Mouse (Mus musculus) Patski (cell line): Measurements from ENCODE around the gene Pop5. TPM values are rescaled to one million over a fixed set of nuclear protein-coding genes. Genes with fewer than 3 reads are reported as not detected.
A peak's percentile ranks its signal among the peaks of the same experiment; 100 is the strongest.

Source experiments
- ATAC-seq: fragments of 100-300 bp; one replicate; pipeline ENCODE4 v1.8.0; 2021
- CTCF ChIA-PET: fragments of 350-600 bp; sonication (Branson Sonifier 250); formaldehyde crosslinking; loops from one replicate; lab custom pipeline; 2022; ENCODE audit warnings: inconsistent platforms; lab: Charles Lee
- POLR2A ChIA-PET: fragments of 350-600 bp; sonication (Branson Sonifier 250); formaldehyde crosslinking; loops from one replicate; lab custom pipeline; 2022; ENCODE audit warnings: antibody characterized with exemption, inconsistent platforms; lab: Charles Lee
- DNase-seq: peaks from one replicate; pipeline ENCODE4 v3.0.0-alpha.2; 2011; ENCODE audit warnings: low read depth, low spot score
- H3K27me3 ChIP-seq: fragments of 371-371 bp; one replicate; pipeline ENCODE4 v1.5.1; 2021
- CTCF ChIP-seq: fragments of 100-300 bp; IDR thresholded peaks from one replicate; pipeline ENCODE4 v1.5.1; 2021
- in situ Hi-C: fragments of 300-500 bp; cut with MboI; formaldehyde crosslinking; loops from 3 replicates; pipeline ENCODE4 v1.11.1; 2018; ENCODE audit warnings: low pct_unique_long_range_greater_than_20kb, mixed read lengths
- polyA plus RNA-seq: library from polyadenylated mRNA; unstranded; gene quantifications from one replicate; pipeline ENCODE4 v1.2.3, GENCODE M21; 2021

The Pop5 gene
- polyA plus RNA-seq, 1 experiment from 2014 or later: 123 TPM

- ChIA-PET CTCF (interaction anchor here (1.5 kb wide), 1 partner anchor 12 kb away, joined by 4 read pairs; no protein-coding TSS in a partner anchor), POLR2A (no interaction called here)
- no peaks in the 10 kb centered on the region for H3K27me3 ChIP-seq
- no peak for TF ChIP-seq CTCF
- ATAC-seq: no peak
- in situ Hi-C loops: no loop called here
- no peak for DNase-seq
These were observed 25.5 kb downstream of the Pop5 start for GRCm38 (mm10) chr5:115261141-115261540.

GRCm38 (mm10) chr5:115261880-115262279 is 26.2 kb downstream of the Pop5 start:
- POLR2A ChIA-PET: no interaction called here
- ATAC-seq (no peak), DNase-seq (no peak)
- CTCF ChIA-PET: no interaction called here
- TF ChIP-seq CTCF: no peak
- in situ Hi-C loops: no loop called here
- no peaks in the 10 kb centered on the region for H3K27me3 ChIP-seq

GRCm38 (mm10) chr5:115262502-115263291 is 27.1 kb downstream of the Pop5 start:
- in situ Hi-C loops: no loop called here

GRCm38 (mm10) chr5:115266340-115266739 is 30.7 kb downstream of the Pop5 start:
- ChIA-PET CTCF (interaction anchor here (1.0 to 2.1 kb wide), 6 partner anchors 8 to 106 kb away, joined by 3 to 5 read pairs (median 4); no protein-coding TSS in a partner anchor), POLR2A (interaction anchor here (0.6 to 1.2 kb wide), 3 partner anchors 8 to 74 kb away, joined by 3 to 4 read pairs (median 3); no protein-coding TSS in a partner anchor)
- no peak for DNase-seq
- TF ChIP-seq CTCF: no peak
- no peak for ATAC-seq
- in situ Hi-C loops: no loop called here
- H3K27me3 ChIP-seq: no peaks in the 10 kb centered on the region

More at GRCm38 (mm10) chr5:115262502-115263291, 27.1 kb downstream of the Pop5 start:
- ChIA-PET CTCF (no interaction called here), POLR2A (no interaction called here)
- ATAC-seq: no peak
- H3K27me3 ChIP-seq: no peaks in the 10 kb centered on the region
- no peak for DNase-seq
- TF ChIP-seq CTCF: no peak

GRCm38 (mm10) chr5:115266787-115267468 is 31.3 kb downstream of the Pop5 start:
- TF ChIP-seq CTCF: no peak
- ATAC-seq (no peak), DNase-seq (no peak)
- H3K27me3 ChIP-seq: no peaks in the 10 kb centered on the region
- ChIA-PET CTCF (interaction anchor here (1.2 to 1.9 kb wide), 4 partner anchors 9 to 107 kb away, joined by 3 to 5 read pairs (median 4); no protein-coding TSS in a partner anchor), POLR2A (interaction anchor here (0.7 to 1.2 kb wide), 3 partner anchors 9 to 74 kb away, joined by 3 to 7 read pairs (median 4); partner anchors contain the start of genes Gatc and Triap1)
- in situ Hi-C loops: no loop called here

GRCm38 (mm10) chr5:115267469-115268045 is 31.9 kb downstream of the Pop5 start:
- POLR2A ChIA-PET: interaction anchor here (0.6 to 1.1 kb wide), 2 partner anchors 73 to 76 kb away, joined by 3 to 7 read pairs; partner anchors contain the start of genes Gatc and Triap1
- TF ChIP-seq CTCF: no peak
- ATAC-seq: no peak
- DNase-seq: no peak
- no peaks in the 10 kb centered on the region for H3K27me3 ChIP-seq
- CTCF ChIA-PET: interaction anchor here (1.2 to 1.3 kb wide), 3 partner anchors 10 to 107 kb away, joined by 3 to 4 read pairs (median 3); no protein-coding TSS in a partner anchor
- in situ Hi-C loops: no loop called here

GRCm38 (mm10) chr5:115268266-115268665 is 32.6 kb downstream of the Pop5 start:
- in situ Hi-C loops: no loop called here
- ChIA-PET CTCF (interaction anchor here (1.1 to 1.2 kb wide), 2 partner anchors 12 to 57 kb away, joined by 3 read pairs; no protein-coding TSS in a partner anchor), POLR2A (interaction anchor here (0.6 kb wide), 1 partner anchor 75 kb away, joined by 3 read pairs; no protein-coding TSS in a partner anchor)
- no peak for ATAC-seq
- no peak for TF ChIP-seq CTCF
- DNase-seq: no peak
- H3K27me3 ChIP-seq: no peaks in the 10 kb centered on the region

- ChIA-PET CTCF (interaction anchor here (1.2 to 1.3 kb wide), 2 partner anchors 29 to 291 kb away, joined by 3 to 4 read pairs; no protein-coding TSS in a partner anchor), POLR2A (interaction anchor here (1.1 kb wide), 1 partner anchor 21 kb away, joined by 3 read pairs; no protein-coding TSS in a partner anchor)
- in situ Hi-C loops: no loop called here
- no peak for DNase-seq
- ATAC-seq: no peak
- no peak for TF ChIP-seq CTCF
- H3K27me3 ChIP-seq: no peaks in the 10 kb centered on the region
These were observed 34.3 kb downstream of the Pop5 start for GRCm38 (mm10) chr5:115269969-115270368.

GRCm38 (mm10) chr5:115271931-115272811 is 36.5 kb downstream of the Pop5 start:
- ChIA-PET CTCF (interaction anchor here (1.5 kb wide), 1 partner anchor 23 kb away, joined by 4 read pairs; no protein-coding TSS in a partner anchor), POLR2A (interaction anchor here (0.5 to 1.6 kb wide), 6 partner anchors 11 to 293 kb away, joined by 3 to 5 read pairs (median 4); partner anchors contain the start of genes Dynll1, Gatc and Triap1)
- in situ Hi-C loops: no loop called here
- no peak for DNase-seq
- no peaks in the 10 kb centered on the region for H3K27me3 ChIP-seq
- no peak for TF ChIP-seq CTCF
- peak; percentile 20 for ATAC-seq
